Mouse (Mus musculus): ENCODE measurements around the gene Fam196b. TPM values are rescaled to one million over a fixed set of nuclear protein-coding genes. Genes with fewer than 3 reads are reported as not detected.

The Fam196b gene
- polyA plus RNA-seq, 1 experiment from 2014 or later, result 0.79 TPM

GRCm38 (mm10) chr11:34344310-34344709, 29.7 kb downstream of the Fam196b start:
- no peak for ATAC-seq (ENCODE audit: low FRiP score)
- WGBS, result 75% methylated on average over 5 of the region's 5 CpGs

GRCm38 (mm10) chr11:34348287-34348918, 33.8 kb downstream of the Fam196b start:
- no peak overlapping the region for H3K4me2 ChIP-seq
- H3K4me3 ChIP-seq (ENCODE audit: low read depth, low read length), result no peak overlapping the region
- H3K36me3 ChIP-seq (ENCODE audit: control insufficient read depth, insufficient read depth, low read length), result no peaks in the 10 kb centered on the region
- H3K9me3 ChIP-seq (ENCODE audit: control insufficient read depth, low read length), result no peaks in the 10 kb centered on the region
- 0 out of 2 replicates have a peak, but pooled peaks cover 2% of the 10 kb centered on the region for H3K4me1 ChIP-seq (ENCODE audit: control insufficient read depth, insufficient read depth, low read length)
- H3K9ac ChIP-seq (ENCODE audit: low read length), result no peak overlapping the region
- no peak for ATAC-seq (ENCODE audit: low FRiP score)
- no peaks in the 10 kb centered on the region for H3K27me3 ChIP-seq (ENCODE audit: control insufficient read depth, insufficient read depth, low read length)
- H3K27ac ChIP-seq (ENCODE audit: low read depth, low read length), result no peak overlapping the region
- no peak for DNase-seq (ENCODE audit: low spot score, missing footprints)
- WGBS, result 76% methylated on average over 4 of the region's 4 CpGs

More at GRCm38 (mm10) chr11:34344310-34344709, 29.7 kb downstream of the Fam196b start:
- no peak for DNase-seq (ENCODE audit: low spot score, missing footprints)
- Histone ChIP-seq H3K27ac (ENCODE audit: low read depth, low read length) (no peak overlapping the region), H3K27me3 (ENCODE audit: control insufficient read depth, insufficient read depth, low read length) (no peaks in the 10 kb centered on the region), H3K9me3 (ENCODE audit: control insufficient read depth, low read length) (no peaks in the 10 kb centered on the region), H3K4me2 (no peak overlapping the region), H3K4me3 (ENCODE audit: low read depth, low read length) (no peak overlapping the region), H3K36me3 (ENCODE audit: control insufficient read depth, insufficient read depth, low read length) (no peaks in the 10 kb centered on the region), H3K9ac (ENCODE audit: low read length) (no peak overlapping the region), H3K4me1 (ENCODE audit: control insufficient read depth, insufficient read depth, low read length) (no peaks in the 10 kb centered on the region)

- 90% methylated on average over 10 of the region's 10 CpGs for WGBS
- no peak overlapping the region for H3K4me3 ChIP-seq (ENCODE audit: low read depth, low read length)
- H3K4me2 ChIP-seq, result no peak overlapping the region
- H3K4me1 ChIP-seq (ENCODE audit: control insufficient read depth, insufficient read depth, low read length), result 0 out of 2 replicates have a peak, but pooled peaks cover 2% of the 10 kb centered on the region
- DNase-seq (ENCODE audit: low spot score, missing footprints), result no peak
- no peak overlapping the region for H3K27ac ChIP-seq (ENCODE audit: low read depth, low read length)
- no peak overlapping the region for H3K9ac ChIP-seq (ENCODE audit: low read length)
- no peaks in the 10 kb centered on the region for H3K36me3 ChIP-seq (ENCODE audit: control insufficient read depth, insufficient read depth, low read length)
- no peaks in the 10 kb centered on the region for H3K9me3 ChIP-seq (ENCODE audit: control insufficient read depth, low read length)
- H3K27me3 ChIP-seq (ENCODE audit: control insufficient read depth, insufficient read depth, low read length), result no peaks in the 10 kb centered on the region
- ATAC-seq (ENCODE audit: low FRiP score), result no peak
These were observed 34.9 kb downstream of the Fam196b start for GRCm38 (mm10) chr11:34349453-34350056.

GRCm38 (mm10) chr11:34355406-34355805, 40.8 kb downstream of the Fam196b start:
- Histone ChIP-seq H3K4me2 (no peak overlapping the region), H3K4me3 (ENCODE audit: low read depth, low read length) (no peak overlapping the region), H3K27ac (ENCODE audit: low read depth, low read length) (no peak overlapping the region), H3K36me3 (ENCODE audit: control insufficient read depth, insufficient read depth, low read length) (no peaks in the 10 kb centered on the region), H3K27me3 (ENCODE audit: control insufficient read depth, insufficient read depth, low read length) (no peaks in the 10 kb centered on the region), H3K9ac (ENCODE audit: low read length) (no peak overlapping the region), H3K9me3 (ENCODE audit: control insufficient read depth, low read length) (no peaks in the 10 kb centered on the region), H3K4me1 (ENCODE audit: control insufficient read depth, insufficient read depth, low read length) (0 out of 2 replicates have a peak, but pooled peaks cover 5% of the 10 kb centered on the region)
- 76% methylated on average over 12 of the region's 12 CpGs for WGBS
- ATAC-seq (ENCODE audit: low FRiP score) (no peak), DNase-seq (ENCODE audit: low spot score, missing footprints) (no peak)

GRCm38 (mm10) chr11:34356109-34356508, 41.5 kb downstream of the Fam196b start:
- H3K9me3 ChIP-seq (ENCODE audit: control insufficient read depth, low read length), result no peaks in the 10 kb centered on the region
- H3K36me3 ChIP-seq (ENCODE audit: control insufficient read depth, insufficient read depth, low read length), result no peaks in the 10 kb centered on the region
- no peaks in the 10 kb centered on the region for H3K27me3 ChIP-seq (ENCODE audit: control insufficient read depth, insufficient read depth, low read length)
- no peak overlapping the region for H3K4me3 ChIP-seq (ENCODE audit: low read depth, low read length)
- no peak for ATAC-seq (ENCODE audit: low FRiP score)
- DNase-seq (ENCODE audit: low spot score, missing footprints), result no peak
- WGBS, result 56% methylated on average over 2 of the region's 2 CpGs
- H3K27ac ChIP-seq (ENCODE audit: low read depth, low read length), result no peak overlapping the region
- H3K4me1 ChIP-seq (ENCODE audit: control insufficient read depth, insufficient read depth, low read length), result 0 out of 2 replicates have a peak, but pooled peaks cover 5% of the 10 kb centered on the region
- H3K9ac ChIP-seq (ENCODE audit: low read length), result no peak overlapping the region
- no peak overlapping the region for H3K4me2 ChIP-seq

GRCm38 (mm10) chr11:34372224-34372623, 57.6 kb downstream of the Fam196b start:
- no peak overlapping the region for H3K9ac ChIP-seq (ENCODE audit: low read length)
- DNase-seq (ENCODE audit: low spot score, missing footprints), result no peak
- ATAC-seq (ENCODE audit: low FRiP score), result no peak
- H3K36me3 ChIP-seq (ENCODE audit: control insufficient read depth, insufficient read depth, low read length), result no peaks in the 10 kb centered on the region
- no peaks in the 10 kb centered on the region; the same call in 1 of the 2 replicates for H3K9me3 ChIP-seq (ENCODE audit: control insufficient read depth, low read length)
- no peak overlapping the region for H3K4me2 ChIP-seq
- H3K27me3 ChIP-seq (ENCODE audit: control insufficient read depth, insufficient read depth, low read length), result no peaks in the 10 kb centered on the region
- no peak overlapping the region for H3K4me3 ChIP-seq (ENCODE audit: low read depth, low read length)
- no peak overlapping the region for H3K27ac ChIP-seq (ENCODE audit: low read depth, low read length)
- 90% methylated on average over 4 of the region's 4 CpGs for WGBS
- H3K4me1 ChIP-seq (ENCODE audit: control insufficient read depth, insufficient read depth, low read length), result peaks cover 4% of the 10 kb centered on the region; the same call in 1 of the 2 replicates

GRCm38 (mm10) chr11:34375557-34375956, 60.9 kb downstream of the Fam196b start:
- no peaks in the 10 kb centered on the region for H3K9me3 ChIP-seq (ENCODE audit: control insufficient read depth, low read length)
- ATAC-seq (ENCODE audit: low FRiP score), result no peak

GRCm38 (mm10) chr11:34377649-34378048, 63.0 kb downstream of the Fam196b start:
- H3K27me3 ChIP-seq (ENCODE audit: control insufficient read depth, insufficient read depth, low read length), result no peaks in the 10 kb centered on the region
- no peak for ATAC-seq (ENCODE audit: low FRiP score)

More at GRCm38 (mm10) chr11:34375557-34375956, 60.9 kb downstream of the Fam196b start:
- Histone ChIP-seq H3K27ac (ENCODE audit: low read depth, low read length) (no peak overlapping the region), H3K36me3 (ENCODE audit: control insufficient read depth, insufficient read depth, low read length) (no peaks in the 10 kb centered on the region), H3K4me1 (ENCODE audit: control insufficient read depth, insufficient read depth, low read length) (0 out of 2 replicates have a peak, but pooled peaks cover under 1% of the 10 kb centered on the region), H3K4me3 (ENCODE audit: low read depth, low read length) (no peak overlapping the region), H3K4me2 (no peak overlapping the region), H3K27me3 (ENCODE audit: control insufficient read depth, insufficient read depth, low read length) (no peaks in the 10 kb centered on the region), H3K9ac (ENCODE audit: low read length) (no peak overlapping the region)
- DNase-seq (ENCODE audit: low spot score, missing footprints), result no peak
- 78% methylated on average over 1 of the region's 1 CpGs for WGBS

GRCm38 (mm10) chr11:34383501-34383900, 68.9 kb downstream of the Fam196b start:
- no peak overlapping the region for H3K4me2 ChIP-seq
- WGBS, result 82% methylated on average over 3 of the region's 3 CpGs
- H3K27me3 ChIP-seq (ENCODE audit: control insufficient read depth, insufficient read depth, low read length), result no peaks in the 10 kb centered on the region
- no peak overlapping the region for H3K4me3 ChIP-seq (ENCODE audit: low read depth, low read length)
- ATAC-seq (ENCODE audit: low FRiP score) (no peak), DNase-seq (ENCODE audit: low spot score, missing footprints) (no peak)
- no peaks in the 10 kb centered on the region for H3K36me3 ChIP-seq (ENCODE audit: control insufficient read depth, insufficient read depth, low read length)
- no peak overlapping the region for H3K9ac ChIP-seq (ENCODE audit: low read length)
- no peaks in the 10 kb centered on the region for H3K9me3 ChIP-seq (ENCODE audit: control insufficient read depth, low read length)
- H3K4me1 ChIP-seq (ENCODE audit: control insufficient read depth, insufficient read depth, low read length), result no peaks in the 10 kb centered on the region
- no peak overlapping the region for H3K27ac ChIP-seq (ENCODE audit: low read depth, low read length)

More at GRCm38 (mm10) chr11:34377649-34378048, 63.0 kb downstream of the Fam196b start:
- no peaks in the 10 kb centered on the region for H3K9me3 ChIP-seq (ENCODE audit: control insufficient read depth, low read length)
- no peak overlapping the region for H3K4me3 ChIP-seq (ENCODE audit: low read depth, low read length)
- H3K9ac ChIP-seq (ENCODE audit: low read length), result no peak overlapping the region
- H3K36me3 ChIP-seq (ENCODE audit: control insufficient read depth, insufficient read depth, low read length), result no peaks in the 10 kb centered on the region
- no peak overlapping the region for H3K27ac ChIP-seq (ENCODE audit: low read depth, low read length)
- no peak overlapping the region for H3K4me2 ChIP-seq
- 86% methylated on average over 6 of the region's 6 CpGs for WGBS
- H3K4me1 ChIP-seq (ENCODE audit: control insufficient read depth, insufficient read depth, low read length), result no peaks in the 10 kb centered on the region
- DNase-seq (ENCODE audit: low spot score, missing footprints), result no peak
